Mouse (Mus musculus) CH12F3 (cell line): ENCODE measurements around the gene Synj2bp.
"Not testable (repeated sequence)": the region's sequence is repeated elsewhere in the genome, so short reads cannot be mapped to it uniquely, and the experiment has no call there.

ENCODE experiments used
- in situ Hi-C: fragments of 300-500 bp; cut with MboI; formaldehyde crosslinking; loops from 2 replicates; pipeline ENCODE4 v1.14.3; 2020; ENCODE audit warnings: low sequenced_read_pairs

The Synj2bp gene

GRCm38 (mm10) chr12:81532316-81533028 lies at the start of gene Synj2bp, which contains the start of gene Gm20498:
Gene Synj2bp, minus strand, starts transcription at chr12:81532911.
Gene Gm20498, minus strand, starts transcription at chr12:81532905.
- in situ Hi-C loops: no loop called here

DNA sequence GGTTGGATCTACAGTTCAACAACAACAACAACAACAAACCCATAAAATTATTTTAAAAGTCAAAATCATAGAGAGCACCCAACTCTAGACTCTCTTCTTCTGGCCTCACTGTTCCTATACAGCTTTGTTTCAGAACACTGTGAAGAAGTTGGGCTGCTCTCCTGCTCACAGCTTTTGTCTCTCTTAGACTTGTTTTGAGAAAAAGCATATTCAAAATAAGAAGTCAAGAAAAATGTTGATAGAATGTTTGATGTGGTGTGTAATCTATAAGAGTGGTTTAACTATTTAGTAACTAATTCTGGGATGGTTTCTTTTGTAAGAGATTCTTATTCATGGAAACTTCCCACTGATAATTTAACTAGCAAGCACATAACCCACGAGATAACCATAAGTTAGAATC lies 35.7 kb upstream of the Synj2bp start, which contains the start of gene Adam21:
Adam21 (minus strand) TSS at position 101 of the 400 bp plus-strand sequence.
- in situ Hi-C loops: no loop called here

DNA sequence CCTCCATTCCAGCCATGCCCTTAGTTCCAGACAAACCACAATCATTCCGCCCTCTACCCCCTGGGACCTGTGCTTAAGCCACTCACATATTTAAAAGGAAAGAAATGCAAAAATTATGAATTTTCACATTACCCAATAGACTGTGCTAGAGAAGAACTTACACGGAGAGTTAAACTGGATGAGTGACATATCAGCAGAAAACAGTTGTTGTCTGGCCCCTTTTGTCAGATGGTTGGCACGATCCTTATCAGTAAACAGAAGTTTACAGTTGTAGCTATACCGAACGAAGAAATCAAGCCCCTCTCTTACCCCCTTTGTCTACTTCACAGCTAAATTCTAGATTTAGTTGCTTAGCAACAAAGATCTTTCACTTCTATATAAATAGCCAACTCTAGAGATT lies 35.2 kb upstream of the Synj2bp start:
- in situ Hi-C loops: no loop called here

DNA sequence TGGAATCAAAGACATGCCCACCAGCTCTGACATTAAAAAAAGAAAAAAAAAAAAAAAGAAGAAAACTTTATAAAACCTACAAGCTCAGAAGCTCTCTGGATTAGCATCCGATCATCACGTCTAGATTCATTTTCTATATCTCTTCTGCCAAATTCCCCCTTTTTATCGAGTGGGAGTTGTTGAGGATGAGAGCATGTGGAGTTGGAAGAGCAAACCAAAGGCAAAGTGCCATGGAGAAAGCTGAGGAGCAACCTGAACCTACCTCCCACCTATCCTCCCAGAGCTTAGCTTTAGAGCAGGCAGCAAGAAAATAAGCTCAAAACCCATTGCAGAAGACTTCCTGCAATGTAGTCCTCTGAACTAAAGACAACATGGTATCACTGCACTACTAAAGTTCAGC lies 31.5 kb upstream of the Synj2bp start:
- in situ Hi-C loops: no loop called here

DNA sequence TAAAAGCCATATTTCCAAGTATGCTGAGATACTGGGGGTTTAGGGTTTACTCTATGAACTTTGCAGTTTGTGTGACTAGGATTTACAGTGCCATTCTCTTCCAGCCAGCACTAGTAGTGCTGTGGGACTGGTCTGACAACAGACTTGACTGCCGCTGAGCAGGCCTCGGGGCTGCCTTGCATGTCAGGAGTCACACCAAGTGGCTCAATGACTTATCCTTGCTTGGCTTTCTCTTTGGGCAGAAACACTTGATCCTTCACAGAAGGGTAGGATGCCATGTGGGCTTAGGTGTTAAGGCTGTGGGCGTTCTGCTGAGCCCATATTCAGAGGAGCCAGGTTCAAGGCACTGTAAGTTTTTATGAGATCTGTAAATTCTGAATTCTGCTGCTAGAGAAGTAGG lies 16.6 kb upstream of the Synj2bp start:
- in situ Hi-C loops: no loop called here

DNA sequence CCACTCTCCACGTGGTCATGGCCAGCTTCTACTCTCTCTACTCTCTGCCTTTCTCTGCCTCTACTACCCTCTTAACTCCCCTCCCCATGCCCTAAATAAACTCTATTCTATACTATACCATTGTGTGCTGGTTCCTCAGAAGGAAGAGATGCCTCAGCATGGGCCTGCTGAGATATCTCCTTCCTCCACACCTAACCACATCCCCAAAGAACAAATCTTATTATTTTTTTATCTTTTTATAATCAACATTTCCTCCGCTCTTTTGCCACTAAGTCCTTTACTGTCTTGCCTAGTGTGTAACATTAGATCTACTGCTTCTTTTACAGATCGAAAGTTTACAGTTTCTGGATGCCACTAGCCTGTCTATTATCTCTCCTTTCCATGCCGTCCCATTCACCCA lies 14.5 kb upstream of the Synj2bp start:
- in situ Hi-C loops: no loop called here

DNA sequence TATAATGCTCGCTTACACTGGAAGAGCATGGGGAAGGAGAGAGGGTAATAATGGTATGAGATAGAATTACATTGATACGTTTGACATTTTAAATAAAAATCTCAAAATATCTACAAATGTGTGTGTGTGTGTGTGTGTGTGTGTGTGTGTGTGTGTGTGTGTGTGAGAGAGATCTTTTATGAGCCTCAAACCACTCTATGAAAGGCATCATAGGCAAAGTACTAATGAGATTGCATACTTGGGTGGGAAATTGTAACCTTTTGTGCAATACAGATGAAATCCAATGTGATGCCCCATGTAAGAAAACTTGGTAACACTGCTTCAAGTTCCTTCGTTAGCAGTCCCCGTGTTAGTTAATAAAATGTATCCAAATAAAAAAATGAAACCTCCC lies 313 bp upstream of the Synj2bp start:
- in situ Hi-C loops: no loop called here

DNA sequence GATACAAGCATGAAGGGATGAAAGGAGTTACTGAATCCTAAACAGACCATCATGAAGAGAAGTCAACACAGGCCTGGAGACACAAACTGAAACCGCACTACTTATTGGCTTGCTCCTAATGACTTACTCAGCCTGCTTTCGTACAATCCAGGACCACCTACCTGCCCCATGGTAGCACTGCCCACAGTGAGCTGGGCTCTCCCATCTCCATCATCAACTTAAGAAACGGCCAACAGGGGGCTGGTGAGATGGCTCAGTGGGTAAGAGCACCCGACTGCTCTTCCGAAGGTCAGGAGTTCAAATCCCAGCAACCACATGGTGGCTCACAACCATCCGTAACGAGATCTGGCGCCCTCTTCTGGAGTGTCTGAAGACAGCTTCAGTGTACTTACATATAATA lies 2.1 kb downstream of the Synj2bp start:
- in situ Hi-C loops: not testable (repeated sequence)

DNA sequence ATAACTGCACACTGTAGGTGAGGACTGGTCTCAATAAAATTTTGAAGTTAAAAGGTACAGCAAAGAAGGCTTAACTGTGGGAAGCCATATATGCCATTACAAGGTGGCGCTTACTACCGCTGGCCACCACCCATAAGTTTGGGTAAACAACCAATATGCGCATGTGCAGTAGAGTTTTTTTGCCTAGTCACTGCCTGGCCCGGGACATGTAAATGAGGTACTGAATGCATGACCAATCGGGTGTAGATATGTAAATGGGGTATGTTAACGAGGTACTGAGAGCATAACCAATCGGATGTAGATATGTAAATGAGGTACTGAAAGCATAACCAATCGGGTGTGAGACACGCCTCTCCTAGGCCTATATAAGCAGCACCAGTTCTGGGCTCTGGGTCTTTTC lies 35.8 kb downstream of the Synj2bp start:
- in situ Hi-C loops: not testable (repeated sequence)

DNA sequence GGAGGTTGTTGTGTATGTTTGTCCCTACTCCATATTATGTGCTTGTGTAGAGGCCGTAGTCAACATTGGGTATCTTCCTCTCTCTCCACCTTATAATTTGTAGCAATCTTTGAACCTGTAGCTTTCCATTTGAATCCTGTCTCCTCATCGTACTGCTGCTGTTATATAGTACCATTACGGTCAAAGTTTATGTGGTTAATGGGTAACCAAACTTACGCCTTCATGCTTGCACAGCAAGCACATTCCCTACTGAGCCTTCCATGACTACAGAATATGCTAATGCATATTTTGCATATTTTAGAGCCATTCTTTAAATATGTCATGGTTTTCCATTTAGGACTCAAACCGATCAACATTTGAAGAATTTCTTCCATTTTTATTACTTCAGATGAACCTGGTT lies 42.2 kb downstream of the Synj2bp start:
- in situ Hi-C loops: no loop called here

DNA sequence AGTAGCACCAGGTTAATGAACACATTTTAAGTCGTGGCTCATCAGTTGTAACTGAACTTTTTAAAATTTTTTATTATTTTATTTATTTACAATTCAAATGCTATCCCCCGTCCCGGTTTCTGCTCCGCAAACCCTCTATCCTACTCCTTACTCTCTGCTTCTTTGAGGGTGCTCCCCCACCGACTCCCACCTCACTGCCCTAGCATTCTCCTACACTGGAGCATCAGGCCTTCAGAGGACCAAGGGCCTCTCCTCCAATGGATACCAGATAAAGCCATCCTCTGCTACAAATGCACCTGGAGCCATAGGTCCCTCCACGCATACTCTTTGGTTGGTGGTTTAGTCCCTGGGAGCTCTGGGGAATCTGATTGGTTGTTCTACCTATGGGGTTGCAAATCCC lies 47.4 kb downstream of the Synj2bp start:
- in situ Hi-C loops: no loop called here

DNA sequence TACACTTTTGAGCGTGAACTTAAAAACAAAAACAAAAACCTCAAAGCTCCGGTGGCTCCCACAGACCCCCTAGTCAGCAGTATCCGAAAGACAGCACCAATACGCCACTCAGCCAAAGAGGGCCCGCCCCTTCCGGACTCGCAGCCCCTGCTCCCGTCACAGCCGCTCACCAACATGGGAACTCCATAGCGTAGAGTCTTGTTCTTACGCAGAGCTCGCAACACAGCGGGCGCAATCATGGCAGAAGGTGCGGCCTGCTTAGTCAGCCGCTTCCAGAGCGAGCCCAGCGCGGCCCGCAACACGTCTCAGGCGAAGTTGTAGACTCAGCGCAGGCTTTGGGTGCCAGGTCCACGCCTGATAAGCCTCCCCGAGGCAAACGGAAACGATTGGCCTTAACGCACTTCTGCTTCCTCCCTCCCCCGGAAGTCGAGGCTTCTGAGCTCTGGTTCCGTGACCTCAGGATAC lies 48.0 kb downstream of the Synj2bp start, which contains the start of gene Cox16:
Cox16 (minus strand) TSS at position 401 of the 465 bp plus-strand sequence.
- in situ Hi-C loops: no loop called here

DNA sequence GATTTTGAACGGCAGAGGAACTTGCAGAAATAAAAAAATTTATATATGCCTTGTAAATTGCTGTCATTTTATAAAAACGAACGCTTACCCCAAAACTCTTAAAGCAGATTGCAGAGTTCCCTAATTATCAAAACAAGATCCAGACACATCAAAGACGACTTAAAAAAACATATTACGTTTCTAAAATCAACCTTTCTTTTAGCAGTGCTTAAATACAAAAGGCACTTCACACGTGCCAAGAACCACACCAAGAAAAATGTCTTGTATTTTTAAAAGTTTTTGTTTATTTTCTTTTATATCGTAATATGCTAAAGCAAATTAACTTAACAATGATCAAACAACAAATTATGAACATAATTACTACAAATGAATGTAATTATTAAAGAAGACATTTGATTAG lies 48.5 kb downstream of the Synj2bp start:
- in situ Hi-C loops: no loop called here

- in situ Hi-C loops: no loop called here
Observed at GRCm38 (mm10) chr12:81483656-81484055, 49.1 kb downstream of the Synj2bp start.

DNA sequence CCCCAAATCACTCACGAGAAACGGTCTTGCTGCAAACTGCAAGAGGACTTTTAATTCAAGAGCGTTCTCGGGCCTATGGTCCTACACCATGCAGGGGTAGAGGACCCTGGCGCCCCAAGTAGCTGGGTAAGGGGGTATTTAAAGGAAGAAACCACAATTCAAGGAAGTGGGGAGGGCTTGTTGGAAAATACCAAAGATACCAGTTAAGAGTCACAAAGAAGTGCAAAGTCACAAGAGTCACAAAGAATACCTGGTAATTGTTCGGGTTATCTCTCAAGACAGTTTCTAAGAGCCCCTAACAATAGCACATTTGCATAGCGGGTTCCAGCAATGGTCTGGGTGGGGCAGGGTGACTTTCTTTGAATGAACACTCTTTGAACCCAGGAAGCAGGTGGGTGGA lies 73.7 kb downstream of the Synj2bp start:
- in situ Hi-C loops: not testable (repeated sequence)
